Mouse (Mus musculus): ENCODE results near the gene Gps2.
A peak's percentile ranks its signal among the peaks of the same experiment; 100 is the strongest.

Gene Gps2

DNA sequence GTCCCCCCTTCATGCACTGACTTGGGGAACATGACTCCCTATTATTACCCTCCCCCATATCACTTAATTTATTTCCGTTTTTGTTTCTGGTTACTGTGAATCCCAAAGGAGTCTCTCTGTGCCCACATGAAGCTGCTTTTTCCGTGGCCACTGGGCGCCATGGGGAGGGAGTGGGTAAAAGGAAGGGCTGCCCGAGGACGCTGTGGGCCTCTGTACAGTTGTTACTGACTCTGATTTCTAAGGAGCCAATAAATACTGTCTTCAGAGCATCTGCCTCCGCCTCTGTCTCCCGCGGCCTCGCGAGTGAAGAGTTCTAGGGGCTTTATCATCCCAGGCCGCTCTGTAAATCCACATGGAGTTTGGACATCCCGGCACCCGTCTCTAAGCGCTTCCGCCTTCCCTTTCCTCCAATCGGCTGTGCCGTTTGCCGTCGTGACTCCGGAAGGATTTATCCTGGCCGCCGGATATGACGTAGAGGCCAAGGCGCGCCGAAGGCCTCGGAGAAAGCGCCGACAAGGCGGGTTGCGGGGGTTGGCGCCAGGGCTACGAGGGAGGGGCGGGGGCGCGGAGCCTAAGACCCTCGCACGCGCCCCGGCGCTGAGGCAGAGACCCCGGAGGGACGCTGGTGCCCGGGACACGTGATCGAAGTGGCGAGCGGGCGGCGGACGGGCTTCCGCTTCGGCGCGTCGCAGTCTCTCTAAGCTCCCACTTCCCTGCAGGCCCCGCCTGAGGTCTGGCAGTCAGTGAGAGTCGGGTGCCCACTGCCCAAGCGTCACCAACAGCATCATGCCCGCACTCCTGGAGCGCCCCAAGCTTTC, at the start of gene Gps2:
Gene Gps2, plus strand, starts transcription at position 335 of the 818 bp plus-strand sequence.
- peak; percentile 90 to 93 for DNase-seq

DNA sequence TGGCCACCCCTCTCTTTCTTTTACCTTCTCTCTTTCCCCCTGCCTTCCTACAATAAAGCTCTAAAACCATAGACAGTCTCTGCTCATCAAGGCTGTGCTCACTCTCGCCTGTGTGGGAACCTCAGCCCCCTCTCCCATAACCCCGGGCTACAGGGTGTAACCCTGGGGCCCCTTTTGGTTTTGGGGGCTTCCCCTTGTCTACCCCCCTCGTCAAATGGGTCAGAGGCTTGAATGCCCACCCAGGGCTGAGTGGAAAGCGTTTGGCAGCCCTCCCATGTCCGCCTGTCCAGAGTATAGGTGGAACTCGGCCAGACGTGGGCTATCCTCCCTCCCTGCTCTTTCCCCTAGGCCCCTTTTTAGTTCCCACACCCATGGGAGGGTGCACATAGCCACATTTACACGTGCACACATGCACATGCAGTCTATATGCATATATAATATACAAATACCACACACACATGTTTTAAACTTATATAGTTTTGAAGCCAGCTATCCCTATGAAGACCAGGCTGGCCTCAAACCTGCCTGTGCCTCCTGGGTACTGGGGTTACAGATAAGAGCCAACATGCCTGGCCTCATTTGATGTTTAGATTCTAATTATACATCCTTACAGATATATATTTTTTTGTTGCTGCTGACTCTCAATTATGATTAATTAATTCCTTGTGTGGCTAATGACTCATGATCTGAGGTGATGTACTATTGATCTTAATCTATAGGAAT, 49.4 kb upstream of the Gps2 start:
- DNase-seq = no peak

DNA sequence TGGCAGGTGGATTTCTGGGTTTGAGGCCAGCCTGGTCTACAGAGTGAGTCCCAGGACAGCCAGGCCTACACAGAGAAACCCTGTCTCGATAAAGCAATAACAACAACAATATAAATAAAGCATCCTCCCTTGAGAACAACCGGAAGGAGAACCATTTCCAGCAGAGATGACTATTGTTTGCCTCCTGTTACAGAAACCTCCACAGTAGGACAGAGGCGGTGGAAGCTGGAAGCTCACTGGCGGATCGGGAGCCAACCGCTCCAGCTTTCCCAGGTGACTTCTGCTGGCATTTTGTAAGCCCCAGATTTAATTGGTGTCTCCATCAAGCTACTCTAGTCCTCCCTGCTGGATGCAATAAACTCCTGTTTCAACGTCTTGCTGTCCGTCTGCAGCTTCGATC, 48.1 kb upstream of the Gps2 start:
- DNase-seq = no peak

DNA sequence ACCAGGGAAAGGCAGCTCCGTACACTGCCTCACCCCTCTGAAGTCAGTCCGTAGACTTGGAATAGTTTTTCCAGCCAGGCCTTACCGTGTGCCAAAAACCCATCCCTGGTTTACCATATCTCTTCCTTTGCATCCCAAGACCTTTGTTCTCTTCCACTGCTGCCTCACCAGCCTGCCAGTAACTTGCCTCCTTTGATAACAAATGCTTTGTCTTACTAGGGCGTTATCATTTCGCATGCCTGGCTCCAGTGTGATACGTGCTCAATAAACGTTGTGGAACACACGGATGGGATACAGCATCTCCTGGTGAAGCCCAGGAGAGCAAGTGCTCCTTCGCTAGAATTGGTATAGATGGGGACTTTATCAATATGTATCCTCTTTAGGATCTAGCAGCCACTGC, 46.4 kb upstream of the Gps2 start:
- DNase-seq = no peak

DNA sequence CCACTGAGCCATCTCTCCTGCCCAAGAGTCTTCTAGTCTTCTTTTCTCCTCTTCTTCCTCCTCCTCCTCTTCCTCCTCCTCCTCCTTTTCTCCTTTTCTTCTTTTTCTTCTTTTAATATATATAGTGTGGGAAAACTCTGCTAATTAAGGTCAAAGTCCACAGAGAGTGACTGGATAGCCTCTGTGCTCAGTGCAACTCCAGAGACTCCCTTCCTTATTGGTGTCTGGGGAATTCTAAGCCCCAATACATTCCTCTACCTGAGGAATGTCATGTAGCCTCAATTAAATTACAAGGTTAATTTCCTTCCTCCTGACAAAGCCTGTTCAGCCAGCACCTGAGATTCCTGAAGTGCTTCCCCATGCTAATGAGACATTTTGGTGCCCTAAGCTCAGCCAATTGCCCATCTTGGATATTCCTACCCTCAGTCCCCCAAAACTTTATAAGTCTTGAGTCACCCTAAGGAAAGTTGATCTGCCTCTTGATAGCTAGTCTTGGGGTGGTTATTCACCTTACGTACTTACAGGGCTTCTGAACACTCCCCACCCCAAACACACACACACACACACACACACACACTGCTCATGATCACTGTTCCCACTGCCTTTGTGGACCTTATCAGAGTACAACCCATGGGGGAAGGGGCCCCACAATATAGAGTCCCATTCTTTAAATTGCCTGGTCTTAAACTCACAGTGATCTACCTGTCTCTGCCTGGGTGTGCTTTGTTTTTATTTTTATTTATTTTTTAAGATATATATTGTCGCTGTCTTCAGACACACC, 43.2 kb upstream of the Gps2 start:
- no peak for DNase-seq

DNA sequence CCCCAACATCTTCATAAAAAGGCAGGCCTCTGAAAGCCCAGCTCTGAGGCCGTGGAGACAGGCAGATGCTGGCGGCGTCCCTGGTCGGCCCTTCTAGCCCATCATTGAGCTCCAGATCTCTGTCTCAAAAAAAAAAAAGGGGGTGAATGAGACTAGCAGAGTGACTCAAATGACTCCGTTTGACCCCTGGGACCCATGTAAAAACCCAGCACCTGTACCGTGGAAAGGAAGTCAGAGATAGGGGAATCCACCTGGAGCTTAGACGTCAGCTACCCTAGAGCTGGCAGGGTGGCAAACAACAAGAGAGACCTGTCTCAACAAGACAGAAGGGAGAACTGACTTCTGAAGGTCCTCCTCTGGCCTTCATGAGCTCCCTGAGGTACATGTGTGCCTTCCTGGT, 41.9 kb upstream of the Gps2 start:
- no peak for DNase-seq

DNA sequence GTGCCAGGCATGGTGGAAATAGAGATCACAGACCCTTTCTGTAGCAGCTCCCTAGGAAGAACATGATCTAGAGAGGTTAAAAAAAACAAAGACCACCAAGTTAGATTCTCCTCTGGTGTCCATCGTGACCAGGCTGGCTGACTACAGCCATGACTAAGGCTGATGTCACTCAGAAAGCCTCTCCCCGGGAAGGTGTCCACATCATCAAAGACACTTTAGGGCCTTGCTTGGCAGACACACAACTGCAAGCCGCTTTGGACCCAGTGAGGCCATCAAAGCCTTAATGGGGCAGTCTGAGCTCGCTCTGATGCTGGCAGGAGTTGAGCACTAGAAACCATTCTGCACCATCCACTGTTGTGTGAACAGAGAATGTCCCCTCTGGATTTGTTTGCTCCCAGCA, 41.2 kb upstream of the Gps2 start:
- no peak for DNase-seq

DNA sequence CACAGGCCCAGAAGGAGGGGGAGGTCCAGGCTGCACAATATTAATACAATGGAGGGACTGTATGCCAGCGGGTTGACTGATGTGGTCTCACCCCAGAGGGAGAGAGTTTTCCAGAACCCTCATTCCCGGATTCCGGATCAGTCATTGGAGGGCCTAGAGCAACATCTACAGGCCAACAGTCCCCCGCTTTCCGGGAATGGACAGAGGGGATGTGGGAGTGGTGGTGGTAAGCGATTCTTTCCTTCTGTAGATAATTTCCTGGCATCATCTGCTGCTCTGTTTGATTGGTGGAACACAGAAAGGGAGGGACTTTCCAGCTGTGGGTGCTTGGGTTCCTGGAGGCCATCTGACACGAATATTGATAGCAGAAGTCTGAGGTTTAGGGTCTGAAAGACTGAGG, 37.5 kb upstream of the Gps2 start:
- DNase-seq = peak in 1 of 2 experiments; percentile 35

DNA sequence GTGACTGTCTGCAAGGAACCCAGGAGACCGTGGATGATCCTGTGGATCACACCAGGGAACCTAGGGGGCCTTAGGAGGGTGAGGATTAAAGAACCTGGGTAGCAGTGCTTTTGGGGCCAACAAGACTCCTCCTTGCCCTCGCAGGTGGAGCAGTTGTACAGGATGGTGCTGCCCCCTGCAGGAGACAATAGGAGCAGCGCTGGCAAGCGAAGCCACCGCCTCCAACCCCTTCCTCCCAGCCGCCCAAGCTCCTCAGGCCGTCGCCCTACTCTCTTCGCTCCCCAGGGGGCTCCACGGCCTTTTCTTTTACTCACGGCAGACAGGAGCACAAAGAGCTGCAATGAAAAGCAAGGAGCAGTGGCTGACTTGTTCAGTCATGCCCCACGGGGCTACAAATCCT, 36.8 kb upstream of the Gps2 start:
- peak; percentile 71 to 86 for DNase-seq

DNA sequence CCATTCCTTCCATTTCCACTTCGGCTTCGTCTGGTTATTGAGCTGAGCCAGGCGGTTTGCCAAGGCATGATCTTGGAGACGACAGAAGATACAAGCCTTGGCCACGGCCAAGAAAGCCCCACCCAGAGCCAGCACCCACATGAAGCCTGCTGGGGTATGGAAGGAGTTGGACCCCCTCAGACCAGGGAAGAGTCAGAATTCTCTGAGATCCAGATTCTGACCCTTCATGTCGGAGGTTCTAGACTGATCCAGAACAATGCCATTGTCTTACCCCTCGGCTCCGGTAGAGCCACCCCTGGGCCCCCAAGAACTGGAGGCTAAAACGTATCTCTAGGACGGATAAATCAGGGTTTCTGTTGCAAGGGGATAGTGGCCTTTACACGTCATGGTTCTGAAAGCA, 35.8 kb upstream of the Gps2 start, which contains the start of gene Tmem95:
Gene Tmem95, minus strand, starts transcription at position 141 of the 400 bp plus-strand sequence.
- no peak for DNase-seq

DNA sequence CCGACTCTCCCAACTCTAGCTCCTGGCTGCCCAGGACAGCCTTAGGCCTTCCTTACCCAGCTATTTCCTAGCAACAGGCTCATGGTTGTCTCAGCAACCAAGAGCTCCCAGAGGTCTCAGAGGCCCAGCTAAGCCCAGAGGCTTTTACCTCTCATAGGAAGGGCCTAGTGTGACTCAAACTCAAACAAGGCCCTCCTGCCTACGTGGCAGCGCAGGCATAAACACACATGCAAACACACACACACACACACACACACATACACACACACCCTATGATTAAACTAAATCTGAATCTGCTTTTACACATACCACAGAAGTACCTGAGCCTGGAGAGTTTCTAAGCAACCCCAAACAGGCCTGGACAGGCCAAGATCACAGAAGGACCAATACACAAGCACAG, 35.3 kb upstream of the Gps2 start:
- no peak for DNase-seq

DNA sequence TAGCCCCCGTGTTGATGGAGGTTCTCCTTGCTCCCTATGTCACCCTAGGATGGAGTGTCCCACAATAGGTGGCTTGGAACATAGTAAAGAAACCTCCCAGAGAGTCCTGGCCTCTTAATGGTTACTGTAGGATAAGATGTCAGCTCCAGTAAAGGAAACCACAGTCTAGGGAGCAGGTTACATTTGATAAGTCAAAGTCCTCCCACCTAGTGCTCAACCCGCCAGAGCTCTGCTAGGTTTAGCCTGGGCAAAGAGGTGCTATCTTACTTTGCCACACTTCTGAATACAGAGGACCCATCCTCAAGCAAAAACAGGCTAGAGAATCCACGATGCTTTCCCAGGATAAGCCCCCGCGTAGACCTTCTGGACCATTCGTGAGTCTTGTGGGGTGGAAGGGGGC, 34.7 kb upstream of the Gps2 start:
- no peak for DNase-seq

DNA sequence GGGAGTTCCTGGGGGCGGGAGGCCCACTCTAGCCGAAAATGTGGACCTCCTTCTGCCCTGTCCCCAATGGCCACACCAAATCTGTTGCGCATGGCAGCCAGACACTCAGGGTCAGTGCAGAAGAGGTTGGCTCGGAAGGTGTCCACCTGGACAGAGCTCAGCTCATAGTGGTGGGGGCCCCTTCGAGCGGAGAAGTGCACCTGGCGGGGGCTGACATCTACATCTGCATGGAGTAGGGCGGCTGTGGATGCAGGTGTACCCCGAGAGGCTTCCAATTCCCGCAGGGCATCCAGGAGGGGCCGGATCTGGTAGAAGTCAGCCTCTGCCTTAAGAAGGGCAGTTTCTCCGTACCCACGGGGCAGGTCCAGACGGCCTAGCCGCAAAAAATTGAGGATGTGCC, 34.0 kb upstream of the Gps2 start:
- no peak for DNase-seq

DNA sequence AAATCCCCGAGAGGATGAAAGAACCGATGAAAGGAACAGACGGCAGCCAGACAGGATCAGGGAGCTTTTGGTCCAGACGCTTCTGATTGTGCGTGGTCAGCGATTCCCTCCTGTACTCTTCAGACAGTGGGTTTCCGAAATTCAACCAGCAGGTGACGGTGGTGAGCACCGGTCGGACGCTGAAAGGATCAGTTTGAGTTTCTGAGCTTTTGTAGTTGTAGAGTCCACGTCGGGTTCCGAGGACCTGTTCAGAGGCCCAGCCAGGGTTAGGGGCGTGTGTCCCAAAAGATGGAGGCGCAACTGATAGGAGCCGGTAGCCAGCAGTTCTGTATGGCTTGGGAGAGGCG, 33.2 kb upstream of the Gps2 start:
- DNase-seq = peak; percentile 77 to 86

DNA sequence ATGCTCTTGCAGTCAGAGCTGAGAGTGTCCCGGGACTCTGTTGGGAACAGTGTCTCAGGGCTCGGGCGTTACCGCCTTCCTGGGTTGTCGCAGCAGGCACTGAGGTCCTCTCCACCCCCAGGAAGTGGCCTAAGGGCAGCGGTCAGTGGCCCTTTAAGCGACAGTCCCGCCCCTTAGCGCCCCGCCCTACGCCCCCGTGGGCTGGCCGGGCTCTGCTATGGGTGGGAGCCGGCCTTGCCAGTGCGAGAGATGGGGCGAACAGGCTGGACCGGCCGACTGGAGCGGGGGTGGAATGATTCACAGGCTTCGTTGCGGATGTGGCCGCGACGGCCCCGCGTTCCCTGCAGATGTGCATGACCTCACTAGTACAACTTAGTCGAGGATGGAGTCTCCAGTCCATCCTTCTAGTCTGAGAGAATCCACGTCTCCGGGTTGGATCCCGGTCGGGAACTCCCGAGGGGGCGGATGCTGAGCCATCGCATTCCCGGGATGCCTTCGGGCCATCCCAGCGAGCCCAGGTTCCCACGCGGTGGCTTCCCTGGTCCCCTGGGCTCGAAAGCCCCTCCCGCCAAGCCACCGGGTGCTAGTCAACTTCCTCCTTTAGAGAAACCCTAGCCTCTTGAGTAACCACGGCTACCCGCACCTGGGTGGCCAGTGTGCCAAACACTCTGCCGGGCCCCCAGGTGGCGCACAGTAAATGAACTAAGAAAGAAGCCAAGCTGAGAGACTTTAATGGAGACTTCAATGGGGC, 32.7 kb upstream of the Gps2 start, which contains the start of gene Kctd11:
Gene Kctd11, minus strand, starts transcription at position 554 of the 751 bp plus-strand sequence.
- peak; percentile 90 to 92 for DNase-seq

DNA sequence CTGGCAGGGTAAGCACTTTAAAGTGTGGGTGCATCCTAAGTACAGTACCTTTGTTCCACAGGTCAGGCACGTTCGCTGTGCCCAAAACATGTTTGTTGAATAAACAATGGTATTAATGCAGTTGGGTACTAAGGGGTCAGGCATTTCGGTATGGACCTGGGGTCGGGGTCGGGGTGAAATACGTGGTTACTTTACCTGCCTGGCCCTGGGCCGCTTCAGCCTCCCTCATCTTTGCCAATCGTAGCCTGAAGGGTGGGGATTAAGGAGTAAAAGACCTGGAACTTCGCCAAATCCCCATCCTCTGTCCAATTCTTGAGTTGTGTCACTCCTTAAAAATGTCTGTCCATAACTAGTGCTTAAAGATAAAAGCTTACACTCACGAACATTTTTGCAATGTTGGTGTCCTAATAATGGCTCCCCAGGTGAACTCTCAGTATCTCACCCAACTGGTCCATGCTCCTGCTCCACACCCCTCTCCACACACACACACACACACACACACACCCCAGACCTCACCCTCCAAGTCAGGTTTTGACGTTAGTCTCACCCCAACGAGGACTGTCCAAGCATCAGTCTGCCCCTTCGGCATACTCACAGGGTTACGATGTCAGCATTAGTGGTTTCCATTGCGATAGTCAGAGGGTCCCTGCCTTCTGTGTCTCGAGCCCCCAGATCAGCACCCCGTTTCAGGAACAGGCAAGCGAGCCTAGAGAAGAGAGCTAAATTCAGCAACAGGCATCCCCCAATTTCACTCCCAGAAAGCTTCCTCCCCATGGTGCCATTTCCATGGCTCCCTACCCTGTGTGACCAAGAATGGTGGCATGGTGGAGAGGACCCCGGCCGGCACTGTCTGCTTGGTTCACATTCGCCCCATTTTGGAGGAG, 31.7 kb upstream of the Gps2 start:
- no peak for DNase-seq

DNA sequence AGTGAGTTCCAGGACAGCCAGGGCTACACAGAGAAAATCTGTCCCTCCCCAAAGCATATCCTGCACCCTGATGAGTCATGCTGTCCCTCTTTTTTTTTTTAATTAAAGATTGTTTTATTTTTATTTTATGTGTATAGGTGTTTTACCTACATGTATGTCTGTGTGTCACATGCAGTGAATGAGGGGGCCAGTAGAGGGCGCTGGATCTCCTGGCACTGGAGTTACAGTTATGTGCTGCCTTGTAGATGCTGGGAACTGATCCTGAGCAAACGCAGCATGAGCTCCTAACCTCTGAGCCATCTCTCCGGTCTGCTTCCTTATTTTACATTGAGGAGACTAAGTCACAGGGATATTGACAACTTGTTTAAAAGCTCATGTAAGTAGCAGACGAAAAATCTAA, 30.6 kb upstream of the Gps2 start:
- DNase-seq = peak in 1 of 2 experiments; percentile 54

DNA sequence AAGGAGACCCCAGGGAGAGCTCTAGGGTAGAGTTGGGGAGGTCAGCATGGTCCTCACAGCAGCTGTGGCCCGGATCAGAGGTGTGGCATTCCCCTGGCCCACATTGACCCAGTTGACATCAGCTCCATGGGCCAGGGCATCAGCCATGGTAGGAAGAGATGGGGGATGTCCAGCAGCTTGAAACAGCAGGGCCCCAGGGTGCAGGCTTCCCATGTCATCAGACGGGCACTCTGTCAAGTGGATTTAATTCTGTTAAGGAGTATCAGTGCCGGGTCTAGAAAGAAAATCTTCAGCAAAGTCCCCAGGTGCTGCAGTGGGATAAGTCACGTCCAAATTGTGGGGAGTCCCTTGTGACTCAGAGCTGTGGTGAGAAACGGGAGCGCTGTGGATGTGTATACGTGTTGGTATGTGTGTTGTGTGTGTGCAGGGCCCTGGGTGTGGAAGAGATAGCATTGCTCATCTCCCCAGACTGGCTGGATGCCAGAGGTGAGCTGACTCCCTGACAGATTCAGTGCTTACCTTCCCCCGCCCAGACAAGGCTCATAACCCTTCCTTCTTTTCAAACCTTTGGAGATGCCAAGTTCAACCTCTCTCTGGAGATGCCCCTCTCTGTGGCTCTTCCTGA, 30.0 kb upstream of the Gps2 start:
- DNase-seq = no peak

DNA sequence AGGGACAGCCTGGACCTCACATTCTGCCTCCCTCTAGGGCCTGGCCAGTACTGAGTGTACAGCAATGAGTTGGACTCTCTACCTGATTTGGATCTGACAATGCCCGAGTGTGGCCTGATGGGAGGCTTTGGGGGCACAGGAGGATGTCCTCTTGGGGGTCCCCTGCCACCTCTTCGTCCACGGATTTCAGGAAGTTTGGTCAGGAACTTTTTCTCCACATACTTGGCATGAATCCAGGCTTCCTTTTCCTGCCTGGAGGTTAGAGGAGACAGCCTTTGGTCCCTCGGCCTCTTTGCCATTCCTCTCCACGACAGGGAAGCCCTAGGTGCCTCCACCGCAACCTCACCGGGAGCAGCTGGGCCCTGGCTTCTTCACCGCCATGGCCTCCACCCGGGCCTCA, 29.4 kb upstream of the Gps2 start:
- no peak for DNase-seq

DNA sequence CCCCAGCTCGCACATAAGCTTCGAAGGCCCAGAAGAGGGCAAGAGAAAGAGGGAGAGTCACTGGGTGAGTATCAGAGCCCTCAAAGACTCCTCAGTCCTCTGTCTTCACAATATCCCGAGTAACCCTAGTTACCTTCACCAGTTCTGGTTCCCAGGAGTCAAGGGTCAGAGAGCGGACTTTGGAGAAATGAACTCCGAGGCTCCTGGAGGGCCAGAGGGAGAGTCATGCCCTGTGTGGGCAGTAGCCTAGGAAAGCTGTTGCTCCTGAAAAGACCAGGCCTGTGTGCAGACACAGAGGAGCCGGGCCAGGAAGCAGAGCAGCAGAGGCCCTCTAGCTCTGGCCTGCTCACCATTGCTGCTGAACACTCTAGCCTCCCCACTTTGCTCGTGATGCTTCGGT, 29.0 kb upstream of the Gps2 start:
- DNase-seq = no peak

All from kidney, adult 8-10 months (tissue).